Mouse (Mus musculus) kidney, adult 9 months (tissue): Measurements from ENCODE around the gene Opcml.

Experiments
- DNase-seq: peaks from one replicate; pipeline ENCODE4 v3.0.0; 2022

Opcml gene

DNA sequence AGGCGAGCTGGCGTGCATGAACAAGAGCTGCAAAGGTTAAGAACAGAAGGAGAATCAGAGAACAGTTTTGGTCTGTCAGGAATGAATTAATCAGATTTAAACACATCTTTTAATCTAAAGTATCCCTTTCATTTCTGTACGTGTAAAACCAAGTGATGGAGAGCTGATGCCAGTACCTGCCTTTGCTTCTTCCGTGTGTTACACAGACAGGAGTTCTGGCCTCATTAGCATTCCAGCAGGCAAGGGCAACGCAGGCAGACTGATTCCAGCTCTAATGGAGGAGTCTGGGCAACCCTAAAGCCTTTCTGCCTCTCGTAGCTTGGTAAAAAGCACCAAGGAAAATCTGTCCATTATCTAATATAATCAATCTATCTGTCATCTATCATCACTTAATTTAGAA is 771.2 kb downstream of the Opcml start:
- no peak for DNase-seq

DNA sequence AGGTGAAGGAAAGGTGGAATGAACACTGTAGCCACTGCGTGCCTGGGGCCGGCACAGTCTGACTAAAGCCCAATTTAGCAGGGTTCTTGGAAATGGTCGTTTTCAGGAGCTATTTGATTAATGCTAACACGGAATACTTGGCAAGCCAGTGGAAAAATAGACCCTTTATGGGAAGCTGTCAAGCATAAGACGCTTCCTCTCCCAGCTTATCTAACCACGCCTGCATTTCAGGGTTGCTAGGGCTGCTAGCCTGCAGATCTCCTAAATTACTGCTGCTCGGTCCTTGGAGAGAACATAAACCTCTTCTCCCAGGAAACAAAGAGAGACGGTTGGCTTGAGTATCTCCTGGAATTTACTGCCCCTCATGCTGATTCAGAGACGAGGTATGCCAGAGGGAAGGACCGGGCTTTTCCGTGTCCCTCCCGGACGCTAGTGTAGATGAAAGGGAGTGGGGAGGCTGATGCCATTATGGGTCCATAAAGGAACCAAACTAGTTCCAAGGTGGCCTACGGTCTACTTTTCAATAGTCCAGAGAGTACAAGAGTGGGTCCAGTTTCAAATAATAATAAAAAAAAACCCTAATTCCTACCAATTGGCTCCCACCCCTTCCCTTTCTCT is 772.6 kb downstream of the Opcml start:
- no peak for DNase-seq

DNA sequence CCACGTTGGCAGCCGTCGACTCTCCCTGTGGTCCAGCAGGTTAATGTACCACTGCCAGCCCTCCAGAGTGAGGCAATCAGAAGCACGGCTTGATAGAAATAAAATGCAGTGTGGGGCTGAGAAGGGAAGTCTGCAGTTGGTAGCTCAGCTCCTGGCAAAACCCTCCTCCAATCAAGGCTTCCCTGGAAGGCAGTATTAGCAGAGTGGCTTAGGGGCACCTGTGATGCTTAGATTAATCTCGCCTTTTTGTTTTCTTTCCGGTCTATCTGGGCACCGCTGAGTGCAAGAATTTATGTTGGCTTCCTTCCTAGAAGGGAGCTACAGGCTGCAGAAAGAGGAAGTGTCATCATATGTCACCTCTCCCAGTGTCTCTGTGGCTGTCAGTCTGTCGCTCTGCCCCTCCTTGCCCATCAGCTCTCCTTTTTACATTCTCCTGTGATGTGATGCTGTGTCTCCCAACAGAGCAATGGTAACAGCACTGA is 778.5 kb downstream of the Opcml start:
- no peak for DNase-seq

DNA sequence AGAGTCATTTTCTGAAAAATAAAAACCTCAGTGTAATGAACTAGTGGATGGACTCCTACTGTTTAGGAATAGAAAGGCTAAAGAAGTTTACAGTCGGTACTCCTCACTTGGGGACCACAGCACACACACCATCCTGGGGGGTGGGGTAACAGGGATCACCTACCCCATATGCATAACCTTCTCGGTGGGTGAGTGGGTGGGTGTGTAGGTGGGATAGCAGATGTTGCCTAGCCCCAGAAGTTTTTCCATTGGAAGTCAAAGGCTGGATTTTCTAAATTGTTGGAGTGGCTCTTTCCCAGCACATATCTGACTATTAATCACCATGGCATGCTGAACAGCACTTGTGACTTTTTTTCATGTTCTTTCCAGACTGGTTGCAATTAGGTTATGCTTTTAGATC is 779.2 kb downstream of the Opcml start:
- DNase-seq = no peak

GRCm38 (mm10) chr9:28571682-28572081 is 781.1 kb downstream of the Opcml start:
- DNase-seq = no peak

DNA sequence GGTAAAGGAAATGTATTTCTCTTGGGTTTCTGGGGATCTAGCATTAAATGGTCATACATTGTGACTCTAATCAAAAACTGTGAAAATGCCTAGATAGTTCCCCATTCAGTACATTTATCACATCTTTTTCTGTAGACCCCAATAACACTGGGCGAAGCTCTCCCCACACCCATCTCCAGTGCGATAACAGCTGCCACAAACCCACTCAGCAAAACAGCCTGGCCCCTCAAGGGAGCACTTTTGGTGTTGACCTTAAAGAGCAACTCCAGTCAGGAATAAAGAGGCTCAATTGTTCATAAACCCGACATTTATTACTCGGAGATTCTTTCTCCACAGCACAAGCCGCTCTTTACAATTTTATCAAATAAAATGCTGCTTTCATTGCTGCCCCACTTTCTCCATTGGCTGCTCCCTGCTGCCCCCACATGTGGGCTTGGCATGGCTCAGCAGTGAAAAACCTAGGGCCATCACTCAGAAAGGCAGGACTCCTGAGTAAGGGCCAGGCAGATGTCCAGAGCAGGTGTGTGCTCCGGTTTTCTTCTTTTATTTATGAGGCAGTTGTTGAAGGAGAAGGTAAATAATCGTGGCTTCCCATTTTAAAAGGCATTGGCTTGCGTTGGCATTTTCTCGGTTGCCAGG is 781.7 kb downstream of the Opcml start:
- no peak for DNase-seq

- no peak for DNase-seq
Observed at GRCm38 (mm10) chr9:28578730-28579129, 788.2 kb downstream of the Opcml start.

DNA sequence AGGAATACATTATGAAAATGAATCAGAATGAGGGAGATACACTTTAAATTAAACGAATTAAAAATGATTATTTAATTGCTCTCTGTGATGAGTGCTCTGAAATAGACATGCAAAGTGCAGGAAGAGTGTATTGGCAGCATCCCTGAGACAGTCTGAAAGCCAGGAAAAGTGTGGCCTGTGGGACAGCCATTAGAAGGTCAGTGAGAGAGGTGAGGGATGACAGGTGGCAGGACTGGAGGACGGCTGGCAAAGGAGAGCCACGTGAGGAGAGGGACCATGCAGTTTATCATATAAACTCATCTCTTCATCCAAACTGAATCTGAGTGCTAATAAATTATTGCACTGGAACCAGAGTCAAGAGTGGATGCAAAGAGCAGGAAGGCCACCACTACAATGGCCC is 796.7 kb downstream of the Opcml start:
- DNase-seq = no peak

GRCm38 (mm10) chr9:28587857-28588388 is 797.3 kb downstream of the Opcml start:
- no peak for DNase-seq

GRCm38 (mm10) chr9:28588488-28588887 is 797.9 kb downstream of the Opcml start:
- no peak for DNase-seq

DNA sequence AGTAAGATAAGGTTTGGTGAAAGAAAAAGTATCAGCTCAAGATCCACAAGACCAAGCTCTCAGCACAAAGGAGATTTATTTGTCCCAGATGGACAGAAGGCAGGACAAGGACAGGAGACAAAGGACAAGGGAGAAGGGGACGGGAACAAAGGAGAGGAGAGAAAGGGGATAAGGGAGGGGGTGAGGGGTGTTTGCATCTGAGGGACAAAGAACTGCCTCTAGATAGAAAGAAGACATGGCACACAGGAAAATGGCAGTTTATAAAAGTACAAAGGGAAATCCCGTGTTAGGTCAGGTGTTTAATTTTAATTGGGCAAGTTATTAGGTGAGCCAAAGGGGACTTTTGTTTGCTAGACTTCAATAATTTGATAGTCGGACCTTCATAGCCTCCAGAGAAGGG is 801.6 kb downstream of the Opcml start:
- no peak for DNase-seq

- no peak for DNase-seq
Observed at GRCm38 (mm10) chr9:28595062-28595461, 804.5 kb downstream of the Opcml start.

- no peak for DNase-seq
Observed at GRCm38 (mm10) chr9:28605561-28605960, 815.0 kb downstream of the Opcml start.

DNA sequence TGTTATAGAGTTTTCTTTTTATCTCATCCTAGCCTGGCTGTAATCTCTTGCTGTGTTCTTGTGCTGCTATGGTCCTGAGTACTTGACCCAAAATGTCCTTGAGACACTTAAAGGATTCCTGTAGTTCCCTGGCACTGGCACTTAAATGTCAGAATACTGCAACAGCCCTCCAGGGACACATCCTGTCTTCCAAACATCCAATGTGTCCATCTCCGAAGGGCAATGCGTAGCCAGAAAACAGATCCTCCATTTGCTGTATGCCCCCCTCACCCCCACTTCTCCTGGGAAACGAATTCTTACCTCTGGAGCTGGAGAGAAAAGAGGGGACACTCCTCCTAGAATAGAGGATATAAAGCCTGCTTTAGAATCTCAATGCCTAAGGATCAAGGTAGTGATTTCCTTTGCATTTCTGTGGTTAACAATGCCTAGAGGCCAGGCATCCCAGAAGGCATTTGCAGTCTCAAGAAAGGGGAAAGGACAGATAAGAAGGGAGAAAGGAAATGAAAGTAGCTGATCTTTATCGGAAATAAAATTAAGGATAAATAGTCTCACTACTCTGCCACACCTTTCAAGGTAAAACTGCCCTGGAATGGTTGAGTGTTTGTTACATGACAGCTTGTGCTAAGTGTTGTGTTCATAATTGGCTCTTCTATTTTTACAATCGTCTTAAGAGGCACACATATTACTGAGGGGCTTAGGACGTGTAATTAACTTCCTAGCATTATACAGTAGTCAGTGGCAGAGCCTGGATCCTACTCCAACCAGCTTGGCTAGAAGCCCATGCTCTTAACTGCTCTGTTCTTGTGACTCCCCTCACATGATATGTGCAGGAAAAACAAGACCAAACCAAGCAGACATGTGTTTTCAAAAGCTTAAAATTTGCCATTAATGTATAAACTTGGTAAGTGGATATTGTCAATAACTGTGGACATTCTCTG is 823.4 kb downstream of the Opcml start:
- no peak for DNase-seq

- DNase-seq = no peak
Observed at GRCm38 (mm10) chr9:28615447-28615846, 824.9 kb downstream of the Opcml start.

GRCm38 (mm10) chr9:28617666-28618065 is 827.1 kb downstream of the Opcml start:
- no peak for DNase-seq

- DNase-seq = no peak
Observed at GRCm38 (mm10) chr9:28618186-28618892, 827.8 kb downstream of the Opcml start.

DNA sequence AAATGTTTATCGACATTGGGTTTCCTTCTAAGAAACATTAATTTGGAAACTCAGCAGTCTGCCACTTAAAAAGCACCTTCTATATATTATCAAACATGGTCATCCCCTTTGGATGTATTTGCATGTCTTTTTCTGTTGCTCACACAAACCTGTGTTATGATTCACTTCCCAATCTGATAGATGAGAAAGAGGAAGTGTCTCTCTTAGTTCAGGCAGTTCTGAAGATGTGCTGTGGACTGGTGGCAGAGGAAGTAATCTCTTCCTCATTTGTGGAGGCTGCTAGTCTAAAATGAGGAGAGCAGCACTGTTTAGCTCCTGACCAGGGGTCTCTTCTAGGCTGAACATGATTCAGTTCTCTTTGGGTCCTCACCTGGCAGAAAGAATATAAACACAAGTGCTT is 831.4 kb downstream of the Opcml start:
- DNase-seq = no peak

DNA sequence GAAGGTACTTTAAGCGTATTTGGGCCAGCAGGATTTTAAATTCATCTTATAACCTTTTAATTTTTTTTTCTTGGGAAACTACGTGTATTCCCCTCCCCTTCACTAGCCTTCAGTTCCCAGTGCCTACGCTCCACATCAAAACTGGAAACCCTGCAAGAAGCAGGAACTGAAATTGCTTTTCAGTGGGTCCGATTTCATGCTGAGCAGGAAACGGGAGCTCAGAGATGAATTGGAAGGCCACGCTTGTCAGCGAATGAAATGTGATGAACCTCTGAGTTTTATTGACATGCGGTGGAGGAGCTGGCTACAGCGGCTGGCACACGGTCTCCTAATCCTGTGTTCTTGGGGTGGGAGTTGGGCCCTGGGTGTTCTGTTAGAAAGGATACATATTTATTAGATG is 834.3 kb downstream of the Opcml start:
- DNase-seq = no peak

DNA sequence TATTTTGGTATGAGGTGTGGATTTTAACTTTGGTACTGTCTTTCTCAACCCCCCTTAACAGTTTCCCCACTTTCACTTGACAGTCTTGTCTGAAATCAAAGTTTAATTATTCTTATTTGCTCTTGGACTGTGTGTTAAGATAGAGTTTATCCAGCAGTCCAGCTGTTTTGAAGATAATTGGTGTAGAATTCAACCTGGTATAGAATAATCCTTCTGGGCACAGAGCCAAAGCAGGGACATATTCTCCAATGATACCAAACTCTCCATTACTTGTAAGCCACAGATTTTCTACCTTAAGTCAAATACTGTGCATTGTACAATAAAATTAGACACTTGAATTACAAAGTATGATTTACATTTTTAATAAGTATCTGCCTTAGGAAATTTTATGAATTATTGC is 852.2 kb downstream of the Opcml start:
- no peak for DNase-seq

- DNase-seq = no peak
Observed at GRCm38 (mm10) chr9:28644063-28644462, 853.5 kb downstream of the Opcml start.

DNA sequence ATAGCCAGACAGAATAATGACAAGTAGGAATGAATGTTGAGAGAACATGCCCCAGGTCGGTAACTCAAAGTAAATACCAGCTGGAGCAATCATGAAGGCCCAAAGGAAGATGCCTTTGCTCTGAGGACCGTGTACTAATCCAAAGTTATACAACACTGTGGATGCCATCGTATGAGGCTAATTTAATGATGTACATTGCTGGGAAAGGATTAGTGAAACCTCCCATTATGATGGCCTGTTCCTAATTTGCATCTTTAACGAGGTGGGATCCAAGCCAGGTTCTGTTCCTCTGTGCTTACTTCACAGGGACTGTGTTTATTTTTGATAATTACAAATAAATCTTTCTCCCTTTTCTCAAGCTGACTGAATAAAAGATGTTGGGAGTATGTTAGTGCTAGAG is 859.5 kb downstream of the Opcml start:
- no peak for DNase-seq

- DNase-seq = no peak
Observed at GRCm38 (mm10) chr9:28659996-28660395, 869.4 kb downstream of the Opcml start.
